Mouse (Mus musculus) olfactory bulb, adult 2 months (tissue): ENCODE measurements around the gene Gba2. TPM values are rescaled to one million over a fixed set of nuclear protein-coding genes. Genes with fewer than 3 reads are reported as not detected.

ENCODE experiments used
- H3K27ac ChIP-seq: fragments of 200-500 bp; 2 replicates; pipeline ENCODE4 v1.5.1; 2012; ENCODE audit warnings: low read depth, low read length; ENCODE audit not compliant: insufficient read depth
- H3K4me1 ChIP-seq: fragments of 200-500 bp; 2 replicates; pipeline ENCODE4 v1.6.1; 2012; ENCODE audit warnings: low read length; ENCODE audit not compliant: control insufficient read depth, insufficient read depth
- H3K4me3 ChIP-seq: fragments of 200-500 bp; 2 replicates; pipeline ENCODE4 v1.5.1; 2012; ENCODE audit warnings: mild to moderate bottlenecking, low read depth, low read length, moderate library complexity; ENCODE audit not compliant: insufficient read depth
- CTCF ChIP-seq: fragments of 200-500 bp; IDR thresholded peaks from 2 replicates; pipeline ENCODE4 v1.5.1; 2012; ENCODE audit warnings: low read depth, mild to moderate bottlenecking, low read length, moderate library complexity; ENCODE audit not compliant: insufficient read depth
- POLR2A ChIP-seq: fragments of 200-500 bp; IDR thresholded peaks from 2 replicates; pipeline ENCODE4 v1.6.1; 2012; ENCODE audit warnings: mild to moderate bottlenecking, low read depth, low read length, moderate library complexity; ENCODE audit not compliant: insufficient read depth
- WGBS: fragments of 180-500 bp; shearing (Covaris S2); methylation state at CpG from one replicate; pipeline ENCODE4 v1.1.7; 2018; 5-methylcytosine and 5-hydroxymethylcytosine counted together
- polyA plus RNA-seq: library from polyadenylated mRNA; stranded (reverse); fragments of >200 nt; gene quantifications from 2 replicates; pipeline ENCODE4 v1.2.4, GENCODE M21; 2012; ENCODE audit warnings: low replicate concordance; ENCODE audit not compliant: missing spikeins, insufficient read depth, insufficient read length

Gene Gba2
- polyA plus RNA-seq, 1 experiment = not detected

DNA sequence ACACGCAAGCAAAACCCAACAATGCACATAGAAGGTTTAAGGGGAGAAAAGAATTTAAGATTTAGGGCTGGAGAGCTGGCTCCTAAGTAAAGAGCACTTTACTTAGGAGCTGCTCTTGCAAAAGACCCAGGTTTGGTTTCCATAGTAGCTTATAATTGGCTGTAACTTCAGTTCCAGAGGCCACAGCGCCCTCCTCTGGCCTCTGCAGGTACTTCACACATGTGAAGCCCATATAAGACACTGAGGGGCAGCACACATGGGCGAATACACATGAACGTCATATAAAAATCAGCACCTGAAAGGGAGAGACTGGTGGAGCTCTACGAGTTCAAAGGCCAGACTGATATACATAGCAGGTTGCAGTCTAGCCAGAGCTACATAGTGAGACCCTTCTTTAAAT lies 50.8 kb downstream of the Gba2 start:
- Histone ChIP-seq H3K4me1 (peaks cover 11% of the 10 kb centered on the region), H3K4me3 (no peak overlapping the region), H3K27ac (no peak overlapping the region)
- TF ChIP-seq CTCF (no peak), POLR2A (no peak)
- WGBS = 71% methylated on average over 5 of the region's 5 CpGs

GRCm38 (mm10) chr4:43519956-43520355 lies 58.7 kb downstream of the Gba2 start:
- Histone ChIP-seq H3K27ac (no peak overlapping the region), H3K4me1 (peaks cover 38% of the 10 kb centered on the region), H3K4me3 (no peak overlapping the region)
- TF ChIP-seq CTCF (no peak), POLR2A (no peak)
- 23% methylated on average over 6 of the region's 6 CpGs for WGBS

DNA sequence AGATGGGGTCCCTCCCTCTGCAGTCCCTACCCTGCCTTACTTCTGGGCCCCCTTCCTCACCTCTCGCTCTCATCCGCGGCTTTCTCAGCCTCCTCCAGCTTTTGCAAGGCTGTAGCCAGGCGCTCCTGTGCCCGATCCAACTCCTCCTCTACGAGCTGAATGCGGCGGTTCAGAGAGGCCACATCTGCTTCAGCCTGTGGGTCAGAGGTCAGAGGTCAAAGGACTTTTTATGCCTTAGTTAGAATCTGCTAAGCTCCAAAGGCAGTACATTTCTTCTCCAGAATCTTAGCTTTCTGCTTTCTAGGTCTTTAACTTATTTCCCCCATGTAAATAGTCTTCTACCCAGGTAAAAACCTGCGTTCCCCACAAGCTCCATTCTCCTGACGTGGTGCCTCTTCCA lies 59.1 kb downstream of the Gba2 start:
- Histone ChIP-seq H3K4me3 (no peak overlapping the region), H3K4me1 (peaks cover 38% of the 10 kb centered on the region), H3K27ac (no peak overlapping the region)
- WGBS = 31% methylated on average over 10 of the region's 10 CpGs
- TF ChIP-seq CTCF = no peak
- TF ChIP-seq POLR2A = no peak

Other genes with a start within 250 kb of the Gba2 start
- not detected in 2 replicates for gene Rusc2, start 196.9 kb downstream of the Gba2 start, polyA plus RNA-seq
- not detected in 2 replicates for gene Fam166b, start 149.7 kb downstream of the Gba2 start, polyA plus RNA-seq
- gene Tesk1, start 136.9 kb downstream of the Gba2 start, polyA plus RNA-seq = not detected in 2 replicates
- not detected in 2 replicates for gene Cd72, start 124.2 kb downstream of the Gba2 start, polyA plus RNA-seq
- gene Sit1, start 95.1 kb downstream of the Gba2 start, polyA plus RNA-seq = not detected in 2 replicates
- gene Ccdc107, start 86.0 kb downstream of the Gba2 start, polyA plus RNA-seq = not detected in 2 replicates
- not detected in 2 replicates for gene Arhgef39, start 79.2 kb downstream of the Gba2 start, polyA plus RNA-seq
- not detected in 2 replicates for gene Car9, start 71.9 kb downstream of the Gba2 start, polyA plus RNA-seq
- gene Tpm2, start 55.1 kb downstream of the Gba2 start, polyA plus RNA-seq = not detected in 2 replicates
- not detected in 2 replicates for gene Creb3, start 16.5 kb downstream of the Gba2 start, polyA plus RNA-seq
- gene Tln1, start 16.2 kb downstream of the Gba2 start, polyA plus RNA-seq = 147 TPM in 1 of 2 replicates, not detected in the other
- 242 TPM in 1 of 2 replicates, not detected in the other for gene Rgp1, start 158 bp downstream of the Gba2 start, polyA plus RNA-seq
- gene Msmp, start 5.6 kb upstream of the Gba2 start, polyA plus RNA-seq = not detected in 2 replicates
- gene Npr2, start 53.1 kb upstream of the Gba2 start, polyA plus RNA-seq = not detected in 2 replicates
- not detected in 2 replicates for gene Spag8, start 74.7 kb upstream of the Gba2 start, polyA plus RNA-seq
- not detected in 2 replicates for gene Hint2, start 77.6 kb upstream of the Gba2 start, polyA plus RNA-seq
- gene Tmem8b, start 90.1 kb upstream of the Gba2 start, polyA plus RNA-seq = not detected in 2 replicates
- gene Fam221b, start 90.3 kb upstream of the Gba2 start, polyA plus RNA-seq = not detected in 2 replicates
- gene Olfr70, start 121.9 kb upstream of the Gba2 start, polyA plus RNA-seq = not detected in 2 replicates
- gene Olfr71, start 131.4 kb upstream of the Gba2 start, polyA plus RNA-seq = not detected in 2 replicates
- not detected in 2 replicates for gene Hrct1, start 148.3 kb upstream of the Gba2 start, polyA plus RNA-seq
- not detected in 2 replicates for gene Spaar, start 151.2 kb upstream of the Gba2 start, polyA plus RNA-seq
- gene Olfr159, start 192.1 kb upstream of the Gba2 start, polyA plus RNA-seq = not detected in 2 replicates
- gene Olfr156, start 245.0 kb upstream of the Gba2 start, polyA plus RNA-seq = not detected in 2 replicates